Mouse (Mus musculus) cerebellum, postnatal 10 days (tissue): ENCODE data around the gene Zmynd8.
"Not testable (repeated sequence)": the region's sequence is repeated elsewhere in the genome, so short reads cannot be mapped to it uniquely, and the experiment has no call there.

Experiments
- DNase-seq, 2 experiments: peaks; one replicate each; pipeline ENCODE4 v3.0.0; 2021; ENCODE audit warnings: mixed read lengths in 2 of 2

Zmynd8 gene

DNA sequence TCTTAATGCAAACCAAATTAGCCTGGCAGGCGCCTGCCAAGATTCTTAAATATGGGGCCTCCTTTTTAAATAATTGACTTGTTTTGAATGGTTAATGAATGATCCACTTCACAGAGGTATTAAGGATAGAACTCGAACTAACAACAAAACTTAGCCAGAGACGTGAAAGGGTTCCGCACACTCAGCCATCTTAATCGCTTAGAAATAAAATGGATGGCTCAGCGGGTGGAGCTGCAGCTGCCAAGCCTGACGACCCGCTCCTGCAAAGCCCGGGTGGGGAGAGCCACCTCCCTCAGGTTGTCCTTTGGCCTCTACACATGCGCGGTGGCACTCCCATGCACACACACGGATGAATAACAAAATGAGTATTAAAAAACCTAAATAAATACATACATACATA is 70.0 kb downstream of the Zmynd8 start:
- peak in 1 of 2 experiments; percentile 54 for DNase-seq

DNA sequence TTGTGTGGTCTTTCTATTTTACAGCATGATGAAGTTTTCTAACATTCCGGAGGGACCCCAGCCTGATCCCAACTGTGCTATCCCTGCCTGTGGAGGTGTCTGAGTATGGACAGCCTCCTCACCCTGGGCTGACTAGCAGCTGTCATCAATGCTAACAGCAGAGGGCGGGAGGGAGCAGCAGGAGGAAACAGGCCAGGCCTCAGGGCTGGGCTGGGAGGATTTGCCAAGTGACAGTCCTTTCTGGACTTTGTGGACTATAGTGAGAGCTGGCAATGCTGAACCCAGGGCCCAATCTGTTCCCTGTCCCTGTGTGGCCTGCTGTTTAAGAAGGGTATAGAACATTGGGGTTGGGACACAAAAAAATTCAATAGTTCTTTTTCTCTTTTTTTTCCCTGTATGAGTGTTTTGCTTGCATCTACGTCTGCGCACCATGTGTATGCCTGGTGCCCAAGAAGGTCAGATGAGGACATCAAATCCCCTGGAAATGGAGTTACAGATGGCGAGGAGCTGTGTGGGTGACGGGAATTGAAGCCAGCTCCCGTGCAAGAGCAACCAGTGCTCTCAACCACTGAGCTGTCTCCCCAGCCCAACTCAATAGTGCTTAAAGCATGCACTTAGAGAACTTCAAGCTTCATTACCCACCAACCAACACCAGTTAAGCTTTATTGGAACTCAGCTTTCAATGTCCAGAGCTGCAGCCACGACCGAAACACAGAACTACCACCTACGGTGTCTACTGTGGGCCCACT is 72.7 kb downstream of the Zmynd8 start:
- DNase-seq: peak; percentile 97 to 98

DNA sequence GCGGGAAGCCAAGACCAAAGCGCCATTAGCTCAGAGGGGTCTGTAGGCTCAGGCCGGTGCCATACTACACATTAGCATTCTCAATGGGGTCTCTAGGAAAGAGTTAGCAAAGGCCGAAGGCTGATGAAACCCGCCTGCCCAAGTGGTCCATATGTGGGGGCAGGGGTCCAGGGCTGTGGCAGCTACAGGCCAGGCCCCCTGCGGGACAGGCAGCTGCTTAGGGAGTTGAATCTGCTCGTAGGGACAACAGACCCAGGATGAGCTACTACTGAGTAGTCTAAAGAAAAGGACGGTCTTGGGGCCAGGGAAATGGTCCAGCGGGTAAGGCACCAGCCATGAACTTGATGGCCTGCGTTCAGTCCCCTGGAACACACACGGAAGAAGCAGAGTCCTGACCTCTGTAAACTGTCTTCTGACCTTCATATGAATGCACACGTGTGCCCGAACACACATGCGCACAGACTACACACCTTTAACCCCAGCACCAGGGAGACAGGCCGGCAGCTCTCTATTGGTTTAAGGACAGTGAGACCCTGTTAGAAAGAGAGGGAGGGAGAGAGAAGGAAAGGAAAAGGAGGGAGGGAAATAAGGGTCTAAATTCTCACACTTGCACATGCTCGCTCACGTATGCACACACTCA is 73.4 kb downstream of the Zmynd8 start:
- DNase-seq: peak; percentile 47 to 71

DNA sequence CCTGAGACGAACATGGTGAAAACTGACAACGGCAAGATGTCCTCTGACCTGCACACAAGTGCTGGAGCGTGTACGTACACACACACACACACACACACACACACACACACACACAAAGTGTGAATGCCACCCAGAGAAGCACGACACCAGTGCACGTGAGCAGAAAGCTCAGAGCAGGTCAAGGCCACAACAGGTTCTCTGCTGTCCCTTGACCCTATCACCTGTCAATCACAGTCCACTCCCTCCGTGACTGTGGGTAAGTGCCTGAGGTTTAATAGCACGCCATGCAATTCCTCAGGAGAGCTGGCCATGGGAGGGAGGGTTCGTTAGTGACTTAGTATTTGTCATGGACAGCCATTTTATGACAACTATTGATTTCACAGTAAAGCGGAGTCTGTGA is 74.0 kb downstream of the Zmynd8 start:
- no peak for DNase-seq

- no peak for DNase-seq
These were observed 76.3 kb downstream of the Zmynd8 start for GRCm38 (mm10) chr2:165822478-165822877.

DNA sequence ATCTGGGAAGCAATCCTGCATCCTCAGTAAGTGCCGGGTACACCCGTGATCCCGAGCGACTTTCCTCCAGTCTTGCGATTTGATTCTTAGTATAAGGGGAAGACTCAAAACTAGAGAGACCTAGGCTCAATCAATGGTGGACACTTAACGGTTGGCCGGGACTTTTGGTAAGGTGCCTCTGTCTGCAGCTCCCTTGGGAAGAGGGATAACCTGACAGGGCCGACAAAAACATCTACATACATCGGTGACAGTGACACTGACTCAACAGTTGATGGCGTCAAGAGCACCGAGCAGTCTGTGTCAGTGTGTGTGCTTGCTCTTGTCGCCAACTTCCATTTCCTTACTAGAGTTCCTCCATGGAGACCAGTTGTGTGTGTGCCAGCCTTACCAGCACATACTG is 77.1 kb downstream of the Zmynd8 start:
- DNase-seq: no peak

GRCm38 (mm10) chr2:165820504-165821095 is 78.2 kb downstream of the Zmynd8 start:
- DNase-seq: peak; percentile 60 to 64

DNA sequence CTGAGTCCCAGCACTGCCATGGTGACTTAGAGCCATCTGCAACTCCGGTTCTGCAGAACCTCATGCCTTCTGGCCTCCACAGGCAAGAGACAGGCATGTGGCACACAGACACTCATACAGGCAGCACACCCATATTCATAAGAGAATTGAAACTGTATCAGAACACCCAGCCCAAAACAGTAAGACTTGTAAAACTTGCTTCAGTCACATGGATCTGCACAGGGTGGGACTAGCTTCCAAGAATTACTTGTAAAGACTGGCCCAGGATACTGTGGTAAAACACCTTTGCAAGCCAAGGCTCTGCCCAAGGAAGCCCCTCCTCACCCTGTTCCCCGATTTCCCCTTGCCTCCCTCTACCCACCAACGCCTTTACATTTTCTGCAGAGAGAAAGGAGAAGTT is 78.7 kb downstream of the Zmynd8 start:
- DNase-seq: no peak

- peak; percentile 80 to 87 for DNase-seq
These were observed 79.5 kb downstream of the Zmynd8 start for GRCm38 (mm10) chr2:165818985-165819948.

DNA sequence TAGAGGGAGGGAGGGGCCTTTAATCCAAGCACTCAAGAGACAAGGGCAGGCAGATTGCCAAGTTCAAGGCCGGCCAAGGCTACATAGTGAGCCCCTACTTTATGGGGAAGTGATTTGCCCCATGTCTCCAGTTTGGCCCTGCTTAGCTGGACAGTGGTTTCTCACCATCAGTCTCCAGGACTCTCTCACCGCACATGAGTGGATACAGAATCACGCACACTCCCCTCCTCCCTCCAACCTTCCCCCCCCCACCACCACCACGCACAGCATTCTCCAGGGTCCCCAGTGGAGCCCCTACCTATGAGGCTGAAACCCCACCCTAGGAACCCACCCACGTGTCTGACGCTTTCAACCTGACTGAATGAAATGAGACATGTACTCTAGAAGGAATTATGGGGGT is 80.2 kb downstream of the Zmynd8 start:
- DNase-seq: peak in 1 of 2 experiments; percentile 36

- DNase-seq: no peak
These were observed 81.4 kb downstream of the Zmynd8 start for GRCm38 (mm10) chr2:165817437-165817836.

- DNase-seq: no peak
These were observed 83.5 kb downstream of the Zmynd8 start for GRCm38 (mm10) chr2:165815103-165815880.

- no peak for DNase-seq
These were observed 85.9 kb downstream of the Zmynd8 start for GRCm38 (mm10) chr2:165812889-165813288.

- peak; percentile 87 to 91 for DNase-seq
These were observed 87.3 kb downstream of the Zmynd8 start for GRCm38 (mm10) chr2:165811536-165811935.

DNA sequence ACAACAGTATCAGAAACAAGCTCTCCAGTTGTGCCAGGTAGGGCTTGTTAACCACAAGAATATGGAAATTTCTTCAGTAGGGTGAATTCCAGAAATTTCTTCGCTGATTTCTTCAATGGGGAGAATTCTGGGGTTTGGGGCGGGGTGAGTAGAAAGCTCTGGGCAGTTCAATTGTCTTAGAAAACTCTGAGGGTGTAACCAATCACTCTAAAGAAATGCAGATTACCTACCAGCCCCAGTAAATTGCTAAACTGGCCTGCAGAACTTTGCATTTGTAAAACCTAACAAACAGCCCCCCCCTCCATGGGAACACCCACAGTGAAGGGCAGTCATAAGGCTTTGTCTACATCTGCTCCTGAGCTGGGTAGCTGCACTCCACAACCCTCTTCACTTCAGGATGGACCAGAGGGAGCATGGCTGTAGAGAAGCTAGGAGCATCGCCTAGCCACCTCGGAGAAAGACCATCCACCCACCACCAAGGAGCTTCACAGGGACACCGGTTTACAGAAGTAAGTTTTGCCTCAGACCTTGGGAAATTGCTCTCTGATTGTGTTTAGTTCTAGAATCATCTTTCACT is 88.8 kb downstream of the Zmynd8 start:
- DNase-seq: no peak

- no peak for DNase-seq
These were observed 89.7 kb downstream of the Zmynd8 start for GRCm38 (mm10) chr2:165809091-165809490.

GRCm38 (mm10) chr2:165808179-165808975 is 90.4 kb downstream of the Zmynd8 start:
- no peak for DNase-seq

GRCm38 (mm10) chr2:165800174-165800573 is 98.6 kb downstream of the Zmynd8 start:
- not testable (repeated sequence) for DNase-seq

- DNase-seq: no peak
These were observed 100.9 kb downstream of the Zmynd8 start for GRCm38 (mm10) chr2:165797876-165798275.

- DNase-seq: no peak
These were observed 105.6 kb downstream of the Zmynd8 start for GRCm38 (mm10) chr2:165793283-165793638.
